Mouse (Mus musculus): ENCODE data around the gene Acot1.
"Not testable (repeated sequence)": the region's sequence is repeated elsewhere in the genome, so short reads cannot be mapped to it uniquely, and the experiment has no call there.

The Acot1 gene

DNA sequence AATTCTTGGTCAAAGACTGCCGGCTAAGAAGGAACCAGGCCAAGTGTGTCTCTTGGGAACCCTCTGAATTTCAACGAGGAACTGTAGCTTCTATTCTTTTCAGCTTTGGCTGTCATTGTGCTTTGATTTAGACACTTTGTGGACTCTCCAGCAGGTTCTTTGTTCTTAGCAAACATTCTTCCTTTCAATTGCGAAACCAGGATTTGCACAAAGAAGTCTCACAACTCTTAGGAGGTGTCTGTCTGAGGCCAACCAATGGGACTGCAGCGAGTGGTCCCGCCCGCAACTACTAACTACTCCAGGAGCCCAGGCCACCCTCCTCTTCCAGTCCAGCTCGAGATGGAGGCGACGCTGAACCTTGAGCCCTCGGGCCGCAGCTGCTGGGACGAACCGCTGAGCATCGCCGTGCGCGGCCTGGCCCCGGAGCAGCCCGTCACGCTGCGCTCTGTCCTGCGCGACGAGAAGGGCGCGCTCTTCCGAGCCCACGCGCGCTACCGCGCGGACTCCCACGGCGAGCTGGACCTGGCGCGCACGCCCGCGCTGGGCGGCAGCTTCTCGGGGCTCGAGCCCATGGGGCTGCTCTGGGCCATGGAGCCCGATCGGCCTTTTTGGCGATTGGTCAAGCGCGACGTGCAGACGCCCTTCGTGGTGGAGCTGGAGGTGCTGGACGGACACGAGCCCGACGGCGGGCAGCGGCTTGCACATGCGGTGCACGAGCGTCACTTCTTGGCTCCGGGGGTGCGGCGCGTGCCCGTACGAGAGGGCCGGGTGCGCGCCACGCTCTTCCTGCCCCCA is at the start of gene Acot1:
Gene Acot1 (plus strand): TSS at position 320 of the 795 bp plus-strand sequence.
- DNase-seq (ENCODE audit: low spot score), result peak; percentile 44

DNA sequence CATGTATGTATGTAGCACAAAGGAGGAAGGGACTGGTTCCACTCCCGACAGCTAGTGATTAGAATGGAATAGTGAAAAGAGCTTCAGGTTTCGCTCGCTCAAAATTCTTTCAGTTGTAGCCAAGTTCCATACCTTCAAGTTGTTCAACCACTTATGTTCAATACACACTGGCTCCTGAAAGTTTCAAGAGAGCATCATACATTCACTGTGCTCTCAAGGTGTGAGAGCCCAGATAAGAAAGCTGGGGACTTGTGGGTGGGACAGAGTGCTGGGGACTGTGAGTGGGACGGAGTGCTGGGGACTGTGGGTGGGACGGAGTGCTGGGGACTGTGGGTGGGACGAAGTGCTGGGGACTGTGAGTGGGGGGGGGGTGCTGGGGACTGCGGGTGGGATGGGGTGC is 44.1 kb upstream of the Acot1 start:
- no peak for DNase-seq (ENCODE audit: low spot score)

DNA sequence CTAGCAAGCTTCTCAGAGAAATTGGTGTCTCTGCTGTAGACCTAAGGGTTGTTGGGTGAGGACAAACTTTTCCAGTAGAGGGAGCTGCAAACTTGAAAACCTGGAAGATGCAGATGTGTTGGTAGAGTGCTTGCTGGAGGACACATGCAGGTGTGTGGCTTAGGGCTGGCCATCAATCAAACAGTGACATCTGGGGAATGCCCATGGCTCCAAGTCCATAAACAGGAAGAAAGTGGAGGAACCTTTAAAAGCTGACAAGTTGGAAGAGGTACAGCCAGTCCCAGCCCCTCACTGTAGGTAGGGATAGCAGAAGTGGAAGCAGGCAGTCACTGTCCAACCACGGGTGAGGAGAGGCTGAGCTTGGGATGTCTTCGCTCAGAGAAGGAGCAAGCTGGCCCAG is 37.2 kb upstream of the Acot1 start:
- DNase-seq (ENCODE audit: low spot score), result peak; percentile 53

DNA sequence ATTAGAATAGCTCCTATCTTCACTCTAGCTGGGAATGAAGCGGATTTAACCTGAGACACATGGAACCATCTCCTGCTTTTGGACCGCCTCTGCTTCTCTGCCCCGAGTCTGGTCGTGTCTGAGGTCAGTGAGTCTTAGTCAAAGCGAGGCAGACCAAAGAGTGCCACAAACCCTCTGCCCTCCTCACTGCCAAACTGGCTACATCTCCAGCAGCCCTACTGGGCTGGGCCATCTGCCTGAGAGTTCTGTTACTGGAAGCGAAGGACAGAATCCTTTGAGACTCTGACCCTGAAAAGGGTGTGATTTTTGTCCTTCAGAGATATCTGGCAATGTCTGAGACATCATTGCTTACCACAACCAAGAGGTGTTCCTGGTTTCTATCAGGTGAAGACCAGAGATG is 30.4 kb upstream of the Acot1 start:
- DNase-seq (ENCODE audit: low spot score), result no peak

DNA sequence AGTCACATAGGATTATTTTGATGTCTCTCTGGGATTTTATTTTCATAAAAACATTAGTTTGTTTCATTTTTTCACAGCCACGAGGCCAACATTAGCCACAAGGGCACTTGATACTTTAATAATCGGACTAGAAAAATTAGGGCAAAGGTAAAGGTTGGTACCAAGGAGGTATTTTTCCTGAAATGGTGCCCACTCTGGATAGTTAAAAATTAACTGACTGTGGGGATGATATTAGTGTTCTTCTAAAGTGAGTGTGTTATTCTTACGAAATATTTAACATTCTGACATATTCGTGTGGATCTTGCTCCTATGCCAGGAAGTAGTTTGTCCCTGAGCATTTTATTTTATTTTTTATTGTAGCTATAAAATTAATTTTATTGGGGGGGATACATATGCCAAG is 27.7 kb upstream of the Acot1 start:
- DNase-seq (ENCODE audit: low spot score), result no peak

DNA sequence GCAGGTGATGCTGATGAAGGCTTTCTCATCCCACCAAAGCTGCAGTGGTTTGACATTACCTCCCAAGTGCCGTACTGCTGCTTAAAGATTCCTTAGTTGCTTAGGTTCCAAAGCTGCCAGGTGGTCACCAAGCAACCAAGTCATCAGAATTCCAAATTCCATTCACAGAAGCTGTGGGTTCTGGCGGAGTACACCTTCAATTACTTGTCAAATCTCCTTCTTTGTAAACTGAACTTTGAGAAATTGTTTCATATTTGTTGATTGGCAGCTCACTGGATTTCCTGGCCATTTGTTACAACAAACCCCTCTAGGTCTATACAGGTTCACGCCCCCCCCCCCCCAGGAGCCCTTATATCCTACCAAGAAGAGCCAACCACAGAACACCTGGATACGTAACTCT is 24.5 kb upstream of the Acot1 start, which contains the start of gene Heatr4:
Gene Heatr4 (minus strand): TSS at position 101 of the 400 bp plus-strand sequence.
- no peak for DNase-seq (ENCODE audit: low spot score)

DNA sequence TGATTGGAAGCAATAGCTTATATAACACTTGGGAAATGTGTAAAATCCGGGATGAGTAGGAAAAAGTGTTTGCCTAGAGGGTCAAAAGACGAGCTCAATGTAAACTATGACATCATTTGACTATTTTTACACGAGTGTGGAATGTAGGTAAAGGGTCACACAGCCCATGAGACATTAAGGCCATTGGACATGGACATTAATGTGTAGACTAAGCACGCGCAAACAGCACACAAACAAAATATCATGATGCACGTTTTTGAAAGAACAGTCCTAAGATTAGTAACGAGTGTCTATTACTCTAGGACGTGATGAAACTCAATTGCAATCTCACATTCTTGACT is 22.1 kb upstream of the Acot1 start:
- DNase-seq (ENCODE audit: low spot score), result no peak

DNA sequence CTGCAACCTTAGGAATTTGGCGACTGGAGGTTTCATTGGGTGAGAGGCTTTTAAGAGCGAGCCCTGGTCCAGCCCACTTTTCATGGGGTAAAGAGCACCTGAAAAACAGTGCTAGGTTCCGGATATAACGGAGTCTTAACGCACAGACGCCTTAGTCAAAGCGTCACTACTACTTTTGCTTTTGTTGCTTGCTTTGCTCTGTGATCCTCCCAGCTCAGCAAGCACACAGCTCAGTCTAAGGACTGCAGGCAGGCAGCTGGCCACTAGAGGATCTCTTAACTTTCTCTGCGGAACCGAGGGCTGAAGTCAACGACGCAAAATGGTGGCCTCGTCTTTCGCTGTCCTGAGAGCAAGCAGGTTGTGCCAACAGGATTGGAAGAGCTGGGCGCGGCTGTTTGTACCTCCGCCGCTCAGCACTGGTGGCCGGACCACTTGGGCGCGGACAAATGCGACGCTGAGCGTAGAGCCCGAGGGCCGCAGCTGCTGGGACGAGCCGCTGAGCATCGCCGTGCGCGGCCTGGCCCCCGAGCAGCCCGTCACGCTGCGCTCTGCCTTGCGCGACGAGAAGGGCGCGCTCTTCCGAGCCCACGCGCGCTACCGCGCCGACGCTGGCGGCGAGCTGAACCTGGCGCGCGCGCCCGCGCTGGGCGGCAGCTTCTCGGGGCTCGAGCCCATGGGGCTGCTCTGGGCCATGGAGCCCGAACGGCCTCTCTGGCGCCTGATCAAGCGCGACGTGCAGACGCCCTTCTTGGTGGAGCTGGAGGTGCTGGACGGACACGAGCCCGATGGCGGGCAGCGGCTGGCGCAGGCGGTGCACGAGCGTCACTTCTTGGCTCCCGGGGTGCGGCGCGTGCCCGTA is 21.5 kb upstream of the Acot1 start, which contains the start of gene Acot2:
Gene Acot2 (plus strand): TSS at position 279 of the 859 bp plus-strand sequence.
- DNase-seq (ENCODE audit: low spot score), result peak; percentile 71

DNA sequence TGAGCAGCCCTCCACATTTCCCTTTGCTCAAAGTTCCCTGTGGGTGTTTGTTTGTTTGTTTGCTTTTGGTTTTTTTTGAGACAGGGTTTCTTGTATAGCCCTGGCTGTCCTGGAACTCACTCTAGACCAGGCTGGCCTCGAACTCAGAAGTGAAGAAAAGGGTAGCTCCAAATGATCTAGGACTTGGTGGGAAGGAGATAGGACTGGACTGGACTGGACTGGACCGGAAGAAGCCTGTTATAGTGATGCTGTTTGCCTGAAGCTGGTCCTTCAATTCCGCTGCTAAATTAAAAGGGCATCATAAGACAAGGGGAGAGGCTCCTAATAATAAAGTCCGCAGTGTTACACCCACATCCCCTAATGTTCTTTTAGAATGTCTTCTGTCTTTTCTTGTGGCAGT is 20.8 kb upstream of the Acot1 start:
- DNase-seq (ENCODE audit: low spot score), result no peak

DNA sequence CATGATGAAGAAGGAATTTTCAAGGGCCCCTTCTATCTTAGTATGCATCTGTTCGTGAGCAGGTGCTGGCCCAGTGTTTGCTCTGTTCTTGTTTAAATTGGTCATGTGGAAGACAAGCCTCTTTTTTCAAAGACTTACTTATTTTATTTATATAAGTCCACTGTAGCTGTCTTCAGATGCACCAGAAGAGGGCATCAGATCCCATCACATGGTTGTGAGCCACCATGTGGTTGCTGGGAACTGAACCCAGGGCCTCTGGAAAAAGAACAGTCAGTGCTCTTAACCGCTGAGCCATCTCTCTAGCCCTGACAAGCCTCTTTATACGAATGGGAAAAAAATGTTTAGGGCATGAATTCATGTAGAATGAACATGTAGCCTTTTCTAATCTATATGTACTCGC is 19.9 kb upstream of the Acot1 start:
- no peak for DNase-seq (ENCODE audit: low spot score)

DNA sequence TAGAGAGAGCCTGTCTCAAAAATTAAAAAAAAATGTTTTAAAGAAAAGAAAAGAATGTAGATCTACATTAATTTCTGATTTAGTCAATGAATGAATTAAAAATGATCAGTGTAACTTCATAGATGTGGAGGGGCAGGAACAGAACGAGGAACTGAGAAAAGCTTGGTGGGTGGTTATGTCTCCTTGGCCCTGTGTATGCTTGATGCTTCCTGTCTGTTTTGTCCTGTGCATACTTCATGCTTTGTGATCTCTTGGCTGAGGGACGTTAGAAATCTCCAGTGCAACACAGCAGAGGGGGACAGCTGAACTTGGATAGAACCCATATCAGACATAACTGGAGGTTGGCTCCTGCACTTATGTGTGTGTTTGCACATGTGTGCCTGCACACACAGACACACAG is 12.1 kb upstream of the Acot1 start:
- DNase-seq (ENCODE audit: low spot score), result no peak

DNA sequence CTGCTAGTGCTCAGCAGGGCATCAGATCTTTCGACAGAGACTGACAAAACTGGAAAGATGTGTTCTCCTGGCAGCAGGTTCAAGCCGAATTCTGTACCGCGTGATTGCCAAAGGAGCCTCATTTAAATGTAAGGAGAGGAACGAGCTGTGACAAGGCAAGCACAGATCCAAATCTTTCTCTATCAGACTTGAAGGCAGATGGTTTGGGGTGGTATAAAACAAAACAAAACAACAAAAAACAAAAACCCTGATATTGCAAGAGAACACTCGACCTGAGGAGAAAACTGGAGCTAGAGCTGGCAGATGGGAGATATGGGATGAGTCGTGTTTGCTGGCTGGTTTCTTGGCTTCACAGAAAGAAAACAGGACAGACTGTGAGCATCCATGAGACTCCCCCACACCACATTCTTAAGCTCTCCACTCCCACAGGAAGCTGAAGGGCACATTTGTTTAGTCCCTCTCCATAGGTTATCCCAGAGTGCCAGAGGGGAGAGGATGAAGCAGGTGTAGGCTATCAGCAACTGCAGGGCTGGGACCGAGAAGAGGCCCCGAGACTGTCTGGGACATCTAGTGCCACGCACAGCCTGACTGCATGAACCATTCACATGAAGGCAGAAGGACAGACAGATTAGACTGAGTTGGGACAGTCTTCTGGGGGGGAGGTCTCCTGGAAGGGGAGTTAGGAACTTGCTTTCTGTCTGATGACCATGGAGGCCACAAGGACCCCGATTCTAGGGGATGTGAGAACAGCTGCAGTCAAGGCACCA is 10.8 kb upstream of the Acot1 start:
- DNase-seq (ENCODE audit: low spot score), result no peak

DNA sequence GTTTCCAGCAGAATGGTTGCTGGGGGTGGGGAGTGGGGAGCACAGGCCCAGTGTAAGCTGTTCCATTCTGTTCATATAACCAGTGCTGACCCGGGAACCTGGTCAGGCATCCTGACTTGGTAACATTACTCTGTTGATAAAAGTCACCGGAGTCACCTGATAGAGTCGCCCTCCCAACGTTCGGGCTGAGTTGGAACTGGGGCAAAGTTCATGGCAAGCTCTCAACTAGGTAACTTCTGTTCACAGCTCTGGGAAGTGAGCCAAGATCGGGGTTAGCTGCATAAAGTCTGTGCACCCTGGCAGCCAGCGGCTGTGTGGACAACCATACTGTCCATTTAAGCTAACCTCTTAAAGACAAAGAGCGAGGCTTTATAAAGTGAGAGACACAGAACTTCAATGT is 10.1 kb upstream of the Acot1 start:
- DNase-seq (ENCODE audit: low spot score), result not testable (repeated sequence)

DNA sequence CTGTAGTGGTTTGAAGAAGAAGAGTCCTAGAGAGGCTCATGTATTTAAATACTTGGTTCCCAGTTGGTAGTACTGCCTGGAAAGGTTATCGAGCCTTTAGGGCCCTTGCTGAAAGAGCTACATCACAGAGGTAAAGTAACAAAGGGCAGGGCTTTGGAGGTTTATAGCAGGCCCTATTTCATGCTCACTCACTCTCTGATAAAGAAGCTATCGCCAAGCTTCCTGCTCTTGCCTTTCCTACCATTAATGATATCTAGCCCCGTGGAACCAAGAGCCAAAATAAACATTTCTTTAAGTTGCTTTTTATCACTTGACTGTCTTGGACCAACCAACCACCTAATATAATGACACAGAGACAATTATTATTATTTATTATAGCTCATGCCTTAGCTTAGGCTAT is 8.9 kb upstream of the Acot1 start:
- DNase-seq (ENCODE audit: low spot score), result no peak

DNA sequence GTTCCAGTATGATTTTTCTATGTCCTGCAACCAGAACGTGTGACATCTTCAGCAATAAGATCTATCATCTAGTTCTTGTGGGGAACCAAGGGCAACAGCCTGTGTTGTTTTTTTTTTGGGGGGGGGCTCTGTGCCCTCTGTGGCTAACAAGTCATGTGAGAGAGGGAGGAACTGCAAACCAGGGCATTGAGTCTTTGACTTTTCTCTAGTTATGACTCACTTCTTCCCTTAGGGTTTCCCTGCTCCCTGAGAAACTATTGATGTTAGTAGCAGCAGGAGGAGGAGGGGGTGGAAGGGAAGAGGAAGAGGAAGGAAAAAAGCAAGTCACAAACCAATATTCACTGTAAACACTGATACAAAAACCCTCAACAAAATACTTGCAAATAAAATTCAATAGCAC is 5.4 kb upstream of the Acot1 start:
- no peak for DNase-seq (ENCODE audit: low spot score)

DNA sequence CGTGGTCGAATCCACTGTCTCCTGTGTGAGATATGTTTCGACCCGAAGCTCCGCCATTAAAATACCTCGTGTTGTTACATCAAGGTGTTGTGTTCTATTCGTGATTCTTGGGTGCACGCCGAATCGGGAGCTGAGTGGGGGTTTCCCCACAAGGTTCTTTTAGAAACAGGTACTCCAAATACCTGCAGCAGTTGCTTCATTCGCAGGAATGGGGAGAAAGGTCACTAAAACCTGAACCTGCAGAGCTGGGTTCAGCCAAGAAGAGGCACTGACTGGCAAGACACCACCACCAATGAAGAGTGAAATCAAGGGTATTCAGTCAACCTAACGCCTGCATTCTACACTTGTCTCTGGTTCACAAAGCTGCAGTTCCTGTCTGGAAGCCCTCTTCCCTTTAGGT is 1.0 kb upstream of the Acot1 start:
- no peak for DNase-seq (ENCODE audit: low spot score)

DNA sequence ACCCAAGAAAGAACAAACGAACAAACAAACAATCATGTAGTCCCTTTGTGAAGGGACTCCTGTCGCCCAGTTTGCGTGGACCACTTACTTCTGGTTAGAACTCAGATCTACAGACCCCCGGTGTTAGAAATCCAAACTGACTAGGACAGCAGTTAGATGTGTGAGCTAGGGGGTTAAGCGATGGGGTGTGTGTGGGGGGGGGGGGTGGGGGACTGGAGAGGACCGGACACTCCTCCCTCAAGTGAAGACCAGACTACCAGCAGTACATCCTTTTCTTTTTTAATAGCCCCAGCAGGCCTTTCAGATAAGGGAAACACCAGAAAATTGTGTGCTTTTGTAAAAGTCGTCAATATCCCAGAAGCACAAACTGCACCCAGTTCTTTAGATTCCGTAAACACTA is 561 bp upstream of the Acot1 start:
- no peak for DNase-seq (ENCODE audit: low spot score)

DNA sequence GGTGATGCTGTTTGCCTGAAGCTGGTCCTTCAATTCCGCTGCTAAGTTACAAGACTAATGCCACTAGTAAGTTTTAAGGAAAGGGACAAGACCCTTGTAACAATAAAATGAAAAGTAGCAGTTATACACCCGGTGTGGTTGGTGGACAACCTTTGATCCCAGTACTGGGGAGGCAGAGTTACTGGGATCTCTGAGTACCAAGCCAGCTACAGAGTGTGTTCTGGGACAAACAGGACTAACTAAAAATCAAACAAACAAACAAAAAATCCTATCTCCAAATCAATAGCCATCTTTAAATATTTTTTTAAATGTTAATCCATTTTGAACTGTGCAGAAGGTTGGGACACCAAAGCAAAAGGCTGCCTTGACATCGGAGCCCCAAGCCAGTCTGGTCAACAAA is 911 bp downstream of the Acot1 start:
- no peak for DNase-seq (ENCODE audit: low spot score)

DNA sequence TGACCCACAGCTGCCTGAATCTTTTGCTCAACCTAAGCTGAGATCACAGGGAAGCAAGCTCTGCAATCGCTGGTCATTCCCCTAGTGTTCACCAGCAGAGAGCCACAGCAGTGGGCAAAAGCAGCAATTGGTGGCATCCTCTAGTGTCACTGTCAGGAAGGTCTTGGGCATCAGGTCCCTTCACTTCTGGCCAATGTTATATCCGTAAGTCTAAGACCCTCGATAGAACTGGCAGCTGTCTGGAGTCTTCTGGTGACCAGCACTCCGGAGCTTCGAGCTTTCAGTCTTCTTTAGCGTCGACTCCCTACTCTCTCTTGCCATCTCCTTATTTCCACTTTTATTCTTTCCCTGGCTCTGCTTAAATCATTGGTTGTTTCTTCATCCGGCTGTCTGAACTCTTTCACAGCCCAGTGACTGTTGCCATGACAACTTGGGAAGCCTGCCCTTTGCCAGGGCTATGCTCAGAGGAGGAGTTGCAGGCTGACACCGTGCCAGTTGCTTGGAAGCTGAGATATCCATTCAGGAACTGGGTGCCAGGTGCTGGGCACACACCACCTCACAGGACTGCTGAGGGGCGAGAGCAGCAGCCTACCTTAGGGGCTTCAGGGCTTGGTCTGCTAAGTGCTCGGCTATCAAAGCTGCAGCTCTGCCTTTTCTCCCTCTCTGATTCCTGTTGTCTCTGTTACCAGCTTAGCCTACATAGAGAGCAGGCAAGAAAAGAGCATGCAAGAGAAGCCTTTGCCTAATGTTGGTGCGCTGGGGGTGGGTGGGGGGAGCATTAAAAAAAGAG is 2.2 kb downstream of the Acot1 start:
- DNase-seq (ENCODE audit: low spot score), result peak; percentile 58

DNA sequence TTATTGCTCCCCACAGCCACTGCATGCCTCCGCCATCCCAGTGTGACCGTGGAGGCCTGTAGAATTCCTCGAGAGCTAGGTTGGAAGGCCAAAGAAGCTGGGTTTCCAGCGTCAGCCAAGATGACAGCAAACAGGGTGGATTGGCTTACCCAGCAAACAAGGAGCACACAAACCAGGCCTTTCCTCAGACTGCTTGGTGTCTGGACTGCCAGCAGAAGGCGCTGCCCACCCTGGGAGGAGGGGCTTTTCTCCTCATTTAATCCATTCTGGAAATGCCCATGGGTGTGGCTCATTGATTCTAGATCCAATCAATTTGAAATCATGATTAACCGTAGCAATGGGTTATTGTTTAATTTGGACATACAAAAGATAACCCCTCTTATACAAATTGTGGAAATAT is 3.8 kb downstream of the Acot1 start:
- DNase-seq (ENCODE audit: low spot score), result no peak

DNA sequence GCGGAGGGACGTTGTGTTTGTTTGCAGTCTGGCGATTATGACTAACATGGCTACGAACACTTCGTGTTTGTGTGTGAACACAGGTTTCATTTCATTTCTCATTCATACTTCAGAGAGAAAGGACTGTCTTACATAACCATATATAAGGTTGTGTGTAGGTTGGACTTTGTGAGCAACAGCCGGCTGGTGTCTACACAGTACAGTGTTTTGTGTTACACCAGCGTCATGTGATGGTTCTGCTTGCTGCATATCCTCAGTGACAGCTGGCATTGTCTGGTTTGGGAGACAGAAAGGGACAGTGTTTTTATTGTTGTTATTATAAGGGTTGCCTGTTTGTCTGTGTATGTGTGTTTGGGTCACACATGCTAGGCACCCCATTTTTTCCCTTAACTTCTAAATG is 4.4 kb downstream of the Acot1 start:
- DNase-seq (ENCODE audit: low spot score), result no peak

DNA sequence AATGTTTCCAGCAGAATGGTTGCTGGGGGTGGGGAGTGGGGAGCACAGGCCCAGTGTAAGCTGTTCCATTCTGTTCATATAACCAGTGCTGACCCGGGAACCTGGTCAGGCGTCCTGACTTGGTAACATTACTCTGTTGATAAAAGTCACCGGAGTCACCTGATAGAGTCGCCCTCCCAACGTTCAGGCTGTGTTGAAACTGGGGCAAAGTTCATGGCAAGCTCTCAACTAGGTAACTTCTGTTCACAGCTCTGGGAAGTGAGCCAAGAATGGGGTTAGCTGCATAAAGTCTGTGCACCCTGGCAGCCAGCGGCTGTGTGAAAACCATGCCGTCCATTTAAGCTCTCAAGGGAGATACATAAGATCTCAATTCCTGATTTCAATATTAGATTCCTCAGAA is 11.2 kb downstream of the Acot1 start:
- not testable (repeated sequence) for DNase-seq (ENCODE audit: low spot score)
